Mouse (Mus musculus): ENCODE results near the gene Slc7a6os. TPM values are rescaled to one million over a fixed set of nuclear protein-coding genes. Genes with fewer than 3 reads are reported as not detected.

Gene Slc7a6os
- polyA plus RNA-seq (2014; fragmentation: Illumina TruSeq; extraction: RNeasy Lipid Tissue Mini Kit (QIAGEN cat#74804); ENCODE audit: low read depth, low replicate concordance), result 26.2 TPM

GRCm38 (mm10) chr8:106210821-106211345, at the start of gene Slc7a6os, which contains the start of gene Prmt7:
Gene Slc7a6os (minus strand): TSS chr8:106210935.
Gene Prmt7 (plus strand): TSS chr8:106210936.

GRCm38 (mm10) chr8:106168356-106169016, 42.2 kb downstream of the Slc7a6os start, which contains the start of gene Slc7a6:
Gene Slc7a6 (plus strand): TSS chr8:106168857.

Other genes starting within 250 kb of the Slc7a6os start
- gene Slc12a4, start 244.8 kb downstream of the Slc7a6os start, polyA plus RNA-seq (2014; fragmentation: Illumina TruSeq; extraction: RNeasy Lipid Tissue Mini Kit (QIAGEN cat#74804); ENCODE audit: low read depth, low replicate concordance), result 0.37 TPM
- not detected for gene Dpep3, start 231.5 kb downstream of the Slc7a6os start, polyA plus RNA-seq (2014; fragmentation: Illumina TruSeq; extraction: RNeasy Lipid Tissue Mini Kit (QIAGEN cat#74804); ENCODE audit: low read depth, low replicate concordance)
- gene Dus2, start 219.6 kb downstream of the Slc7a6os start, polyA plus RNA-seq (2014; fragmentation: Illumina TruSeq; extraction: RNeasy Lipid Tissue Mini Kit (QIAGEN cat#74804); ENCODE audit: low read depth, low replicate concordance), result 3.8 TPM
- gene Dpep2nb, start 205.0 kb downstream of the Slc7a6os start, polyA plus RNA-seq (2014; fragmentation: Illumina TruSeq; extraction: RNeasy Lipid Tissue Mini Kit (QIAGEN cat#74804); ENCODE audit: low read depth, low replicate concordance), result not detected
- gene Ddx28, start 199.1 kb downstream of the Slc7a6os start, polyA plus RNA-seq (2014; fragmentation: Illumina TruSeq; extraction: RNeasy Lipid Tissue Mini Kit (QIAGEN cat#74804); ENCODE audit: low read depth, low replicate concordance), result 3.8 TPM
- gene Nfatc3, start 152.1 kb downstream of the Slc7a6os start, polyA plus RNA-seq (2014; fragmentation: Illumina TruSeq; extraction: RNeasy Lipid Tissue Mini Kit (QIAGEN cat#74804); ENCODE audit: low read depth, low replicate concordance), result 23.1 TPM
- gene Esrp2, start 74.0 kb downstream of the Slc7a6os start, polyA plus RNA-seq (2014; fragmentation: Illumina TruSeq; extraction: RNeasy Lipid Tissue Mini Kit (QIAGEN cat#74804); ENCODE audit: low read depth, low replicate concordance), result 18.8 TPM
- gene Pla2g15, start 60.5 kb downstream of the Slc7a6os start, polyA plus RNA-seq (2014; fragmentation: Illumina TruSeq; extraction: RNeasy Lipid Tissue Mini Kit (QIAGEN cat#74804); ENCODE audit: low read depth, low replicate concordance), result 2.7 TPM
- 0.26 TPM for gene Slc7a6, start 42.1 kb downstream of the Slc7a6os start, polyA plus RNA-seq (2014; fragmentation: Illumina TruSeq; extraction: RNeasy Lipid Tissue Mini Kit (QIAGEN cat#74804); ENCODE audit: low read depth, low replicate concordance)
- gene Prmt7, start within 50 bp of the Slc7a6os start, polyA plus RNA-seq (2014; fragmentation: Illumina TruSeq; extraction: RNeasy Lipid Tissue Mini Kit (QIAGEN cat#74804); ENCODE audit: low read depth, low replicate concordance), result 3.0 TPM
- gene Smpd3, start 127.1 kb upstream of the Slc7a6os start, polyA plus RNA-seq (2014; fragmentation: Illumina TruSeq; extraction: RNeasy Lipid Tissue Mini Kit (QIAGEN cat#74804); ENCODE audit: low read depth, low replicate concordance), result 0.29 TPM
- 1.1 TPM for gene Zfp90, start 204.4 kb upstream of the Slc7a6os start, polyA plus RNA-seq (2014; fragmentation: Illumina TruSeq; extraction: RNeasy Lipid Tissue Mini Kit (QIAGEN cat#74804); ENCODE audit: low read depth, low replicate concordance)

Data from liver, adult 10 weeks (tissue).